Mouse (Mus musculus): ENCODE results near the gene Ube2v1. TPM values are rescaled to one million over a fixed set of nuclear protein-coding genes. Genes with fewer than 3 reads are reported as not detected.
A peak's percentile ranks its signal among the peaks of the same experiment; 100 is the strongest.
"Not testable (repeated sequence)": the region's sequence is repeated elsewhere in the genome, so short reads cannot be mapped to it uniquely, and the experiment has no call there.

Gene Ube2v1
- polyA plus RNA-seq, 1 experiment from 2014 or later, result 281 TPM

DNA sequence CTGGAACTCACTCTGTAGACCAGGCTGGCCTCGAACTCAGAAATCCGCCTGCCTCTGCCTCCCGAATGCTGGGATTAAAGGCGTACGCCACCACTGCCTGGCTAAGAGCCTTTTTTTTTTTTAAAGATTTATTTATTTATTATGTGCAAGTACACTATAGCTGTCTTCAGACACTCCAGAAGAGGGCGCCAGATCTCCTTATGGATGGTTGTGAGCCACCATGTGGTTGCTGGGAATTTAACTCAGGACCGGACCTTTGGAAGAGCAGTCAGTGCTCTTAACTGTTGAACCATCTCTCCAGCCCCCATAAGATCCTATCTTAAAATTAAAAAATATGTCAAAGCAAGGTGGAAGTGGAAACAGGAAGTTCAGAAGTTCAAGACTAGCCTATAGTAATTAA is 18.6 kb downstream of the Ube2v1 start:
- WGBS, result 95% methylated on average over 6 of the region's 7 CpGs
- not testable (repeated sequence) for ATAC-seq; H3K27ac ChIP-seq (ENCODE audit: low read length); H3K4me2 ChIP-seq (ENCODE audit: low read length); H3K27me3 ChIP-seq (replicated peaks; ENCODE audit: control insufficient read depth, insufficient read depth, low read length); H3K9me3 ChIP-seq (ENCODE audit: control insufficient read depth, low read length); H3K4me1 ChIP-seq (replicated peaks; ENCODE audit: control insufficient read depth, insufficient read depth, low read length); H3K9ac ChIP-seq (replicated peaks; ENCODE audit: low read depth, low read length); H3K4me3 ChIP-seq (replicated peaks; ENCODE audit: low read length)
- peaks cover 33% of the 10 kb centered on the region for H3K36me3 ChIP-seq (ENCODE audit: control insufficient read depth, insufficient read depth)

DNA sequence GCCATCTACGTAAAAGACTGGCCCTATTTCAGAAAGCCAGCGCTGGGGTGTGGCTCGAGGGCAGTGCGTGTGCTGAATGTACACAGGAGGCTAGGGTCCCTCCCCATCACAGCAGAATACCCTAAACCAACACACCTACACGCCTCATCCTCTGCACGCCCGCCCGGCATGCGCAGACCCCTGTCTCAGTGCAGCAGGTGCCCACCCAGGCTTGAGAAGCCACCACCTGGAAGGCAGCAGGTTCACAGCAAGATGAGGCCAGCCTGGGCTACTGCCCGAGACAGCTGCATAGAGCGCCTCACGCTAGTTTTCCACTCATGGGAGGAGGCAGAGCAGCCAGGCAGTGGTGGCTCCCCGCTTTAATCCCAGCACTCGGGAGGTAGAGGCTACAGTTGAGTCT is 19.8 kb downstream of the Ube2v1 start:
- 94% methylated on average over 14 of the region's 14 CpGs for WGBS
- H3K4me1 ChIP-seq (replicated peaks; ENCODE audit: control insufficient read depth, insufficient read depth, low read length), result no peaks in the 10 kb centered on the region
- ATAC-seq, result no peak
- H3K27ac ChIP-seq (ENCODE audit: low read length), result no peak overlapping the region
- peaks cover 33% of the 10 kb centered on the region for H3K36me3 ChIP-seq (ENCODE audit: control insufficient read depth, insufficient read depth)
- no peak overlapping the region for H3K4me2 ChIP-seq (ENCODE audit: low read length)
- H3K27me3 ChIP-seq (replicated peaks; ENCODE audit: control insufficient read depth, insufficient read depth, low read length), result no peaks in the 10 kb centered on the region
- no peaks in the 10 kb centered on the region for H3K9me3 ChIP-seq (ENCODE audit: control insufficient read depth, low read length)
- H3K9ac ChIP-seq (replicated peaks; ENCODE audit: low read depth, low read length), result no peak overlapping the region
- no peak overlapping the region for H3K4me3 ChIP-seq (replicated peaks; ENCODE audit: low read length)

DNA sequence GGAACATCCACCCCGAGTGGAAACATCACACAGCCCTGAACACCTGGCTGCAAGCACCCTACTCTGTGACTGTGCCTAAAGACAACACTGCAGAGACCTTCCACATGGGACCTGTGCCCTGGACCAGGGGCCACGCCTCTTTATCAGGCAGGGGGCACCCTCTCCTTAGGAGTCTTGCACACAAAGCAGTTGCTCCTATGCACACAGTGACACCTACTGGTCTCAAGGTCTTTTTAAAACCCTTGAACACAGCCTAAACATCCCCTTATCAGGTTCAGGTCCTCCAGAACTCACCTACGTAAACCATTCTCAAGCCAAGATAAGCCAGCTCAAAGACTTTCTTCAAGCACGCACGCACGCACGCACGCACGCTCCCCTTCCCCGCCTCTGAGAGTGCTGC is 20.6 kb downstream of the Ube2v1 start:
- Histone ChIP-seq H3K4me2 (ENCODE audit: low read length) (no peak overlapping the region), H3K4me1 (replicated peaks; ENCODE audit: control insufficient read depth, insufficient read depth, low read length) (no peaks in the 10 kb centered on the region), H3K4me3 (replicated peaks; ENCODE audit: low read length) (no peak overlapping the region), H3K36me3 (ENCODE audit: control insufficient read depth, insufficient read depth) (peaks cover 26% of the 10 kb centered on the region), H3K27ac (ENCODE audit: low read length) (no peak overlapping the region), H3K9ac (replicated peaks; ENCODE audit: low read depth, low read length) (no peak overlapping the region), H3K9me3 (ENCODE audit: control insufficient read depth, low read length) (no peaks in the 10 kb centered on the region), H3K27me3 (replicated peaks; ENCODE audit: control insufficient read depth, insufficient read depth, low read length) (no peaks in the 10 kb centered on the region)
- no peak for ATAC-seq
- WGBS, result 94% methylated on average over 10 of the region's 10 CpGs

DNA sequence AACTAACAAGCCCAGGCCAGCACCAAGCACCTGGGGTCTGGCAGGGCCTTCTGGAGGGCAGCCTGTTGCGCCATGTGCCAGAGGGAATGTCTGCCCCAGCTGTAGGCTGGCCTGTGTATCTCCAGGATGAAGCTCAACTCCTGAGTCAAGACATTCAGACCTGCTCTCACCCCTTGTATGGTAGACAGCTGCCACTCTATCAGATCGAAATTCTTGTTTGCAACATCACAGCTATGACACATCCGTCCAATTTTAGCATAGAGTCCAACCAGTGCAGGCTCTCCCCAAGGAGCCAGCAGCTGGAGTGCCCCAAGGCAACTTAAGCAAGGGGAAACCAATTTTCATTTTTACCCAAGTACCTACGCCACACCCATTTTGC is 25.2 kb downstream of the Ube2v1 start:
- Histone ChIP-seq H3K4me1 (replicated peaks; ENCODE audit: control insufficient read depth, insufficient read depth, low read length) (peaks cover 2% of the 10 kb centered on the region; the same call in 1 of the 2 replicates), H3K27ac (ENCODE audit: low read length) (no peak overlapping the region), H3K27me3 (replicated peaks; ENCODE audit: control insufficient read depth, insufficient read depth, low read length) (no peaks in the 10 kb centered on the region), H3K36me3 (ENCODE audit: control insufficient read depth, insufficient read depth) (peaks cover 7% of the 10 kb centered on the region; the same call in 1 of the 2 replicates), H3K4me3 (replicated peaks; ENCODE audit: low read length) (no peak overlapping the region), H3K9ac (replicated peaks; ENCODE audit: low read depth, low read length) (no peak overlapping the region), H3K9me3 (ENCODE audit: control insufficient read depth, low read length) (no peaks in the 10 kb centered on the region), H3K4me2 (ENCODE audit: low read length) (no peak overlapping the region)
- ATAC-seq, result no peak
- WGBS, result 93% methylated on average over 4 of the region's 4 CpGs

DNA sequence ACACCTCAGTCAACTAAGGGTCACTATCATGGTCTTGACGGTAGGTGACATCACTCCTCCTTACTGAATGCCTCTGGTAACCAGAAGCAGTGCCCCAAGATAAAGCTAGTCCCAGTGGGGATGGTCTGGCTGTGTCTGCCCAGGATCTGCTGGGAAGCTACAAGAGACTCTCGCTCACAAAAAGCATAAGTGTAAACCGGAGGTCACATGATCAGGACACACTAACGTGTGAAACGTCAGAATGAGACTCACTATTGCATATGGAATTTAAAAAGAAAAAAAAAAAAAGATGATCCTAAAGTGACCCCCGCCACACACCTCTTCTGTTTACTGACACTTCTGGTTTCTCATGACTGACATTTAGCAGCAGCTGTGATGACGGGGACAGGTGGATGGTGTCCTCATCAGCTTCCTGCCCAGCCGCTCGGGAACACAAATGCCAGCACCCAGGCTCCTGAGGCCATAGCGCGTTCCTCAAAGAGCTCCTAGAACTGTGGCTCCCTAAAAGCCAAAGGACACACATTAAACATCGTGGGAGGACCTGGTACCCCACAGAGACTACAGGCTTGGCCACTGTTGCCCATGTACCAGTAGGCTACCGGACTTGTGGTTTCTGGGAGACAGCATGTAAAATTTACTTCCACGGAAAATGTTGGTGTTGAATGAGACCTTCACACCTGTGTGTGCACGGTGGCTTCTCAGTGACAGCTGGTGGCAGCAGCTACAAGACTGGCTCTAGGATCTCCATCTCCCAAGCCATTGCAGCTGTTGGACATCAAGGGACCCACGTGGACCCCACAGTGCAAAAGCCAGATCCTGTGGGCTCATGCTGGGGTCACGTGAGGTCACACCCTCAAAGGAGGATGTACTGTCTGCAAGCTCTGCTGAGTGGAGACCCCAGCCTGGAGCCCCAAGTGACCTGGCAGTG is 25.8 kb downstream of the Ube2v1 start:
- H3K9me3 ChIP-seq (ENCODE audit: control insufficient read depth, low read length), result no peaks in the 10 kb centered on the region
- whole genome bisulfite sequencing, result 82% methylated on average over 17 of the region's 17 CpGs
- no peak overlapping the region for H3K9ac ChIP-seq (replicated peaks; ENCODE audit: low read depth, low read length)
- H3K27me3 ChIP-seq (replicated peaks; ENCODE audit: control insufficient read depth, insufficient read depth, low read length), result no peaks in the 10 kb centered on the region
- peaks cover 2% of the 10 kb centered on the region; the same call in 1 of the 2 replicates for H3K4me1 ChIP-seq (replicated peaks; ENCODE audit: control insufficient read depth, insufficient read depth, low read length)
- no peak overlapping the region for H3K4me2 ChIP-seq (ENCODE audit: low read length)
- ATAC-seq, result no peak
- no peak overlapping the region for H3K4me3 ChIP-seq (replicated peaks; ENCODE audit: low read length)
- peaks cover 7% of the 10 kb centered on the region; the same call in 1 of the 2 replicates for H3K36me3 ChIP-seq (ENCODE audit: control insufficient read depth, insufficient read depth)
- H3K27ac ChIP-seq (ENCODE audit: low read length), result no peak overlapping the region

DNA sequence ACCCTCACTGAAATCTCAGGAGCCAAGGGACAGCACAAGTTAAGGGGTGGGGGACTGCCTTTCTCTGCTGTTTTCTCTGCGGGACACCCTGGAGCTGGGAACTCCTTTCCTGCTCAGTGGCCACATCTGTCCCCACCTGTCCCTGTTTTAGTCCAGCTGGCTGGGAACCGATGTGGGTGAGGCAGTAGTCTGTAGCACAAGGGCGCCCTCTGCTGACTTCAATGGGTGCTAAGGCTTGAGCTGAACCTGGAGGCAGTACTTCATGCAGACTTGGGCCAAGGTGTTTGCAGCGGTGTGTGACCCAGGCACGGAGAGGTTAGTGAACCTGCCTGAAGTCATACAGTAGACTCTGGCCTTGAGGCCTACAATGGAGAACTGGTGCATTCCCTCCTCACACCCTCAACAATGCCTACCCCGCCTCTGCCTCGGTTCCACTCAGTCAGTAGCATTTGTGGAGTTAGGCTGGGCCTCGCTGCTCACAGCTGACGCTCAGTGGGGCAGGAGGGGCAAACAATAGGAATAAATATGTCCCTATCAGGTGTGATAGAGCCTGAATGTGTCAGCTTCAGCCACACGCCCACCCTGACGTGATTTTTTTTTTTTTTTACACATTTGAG is 26.6 kb downstream of the Ube2v1 start:
- Histone ChIP-seq H3K9ac (replicated peaks; ENCODE audit: low read depth, low read length) (no peak overlapping the region), H3K9me3 (ENCODE audit: control insufficient read depth, low read length) (no peaks in the 10 kb centered on the region), H3K4me3 (replicated peaks; ENCODE audit: low read length) (no peak overlapping the region), H3K27me3 (replicated peaks; ENCODE audit: control insufficient read depth, insufficient read depth, low read length) (no peaks in the 10 kb centered on the region), H3K4me2 (ENCODE audit: low read length) (no peak overlapping the region), H3K27ac (ENCODE audit: low read length) (no peak overlapping the region), H3K36me3 (ENCODE audit: control insufficient read depth, insufficient read depth) (peaks cover 7% of the 10 kb centered on the region; the same call in 1 of the 2 replicates), H3K4me1 (replicated peaks; ENCODE audit: control insufficient read depth, insufficient read depth, low read length) (peaks cover 2% of the 10 kb centered on the region; the same call in 1 of the 2 replicates)
- 26% methylated on average over 11 of the region's 11 CpGs for WGBS
- ATAC-seq, result peak; percentile 67

DNA sequence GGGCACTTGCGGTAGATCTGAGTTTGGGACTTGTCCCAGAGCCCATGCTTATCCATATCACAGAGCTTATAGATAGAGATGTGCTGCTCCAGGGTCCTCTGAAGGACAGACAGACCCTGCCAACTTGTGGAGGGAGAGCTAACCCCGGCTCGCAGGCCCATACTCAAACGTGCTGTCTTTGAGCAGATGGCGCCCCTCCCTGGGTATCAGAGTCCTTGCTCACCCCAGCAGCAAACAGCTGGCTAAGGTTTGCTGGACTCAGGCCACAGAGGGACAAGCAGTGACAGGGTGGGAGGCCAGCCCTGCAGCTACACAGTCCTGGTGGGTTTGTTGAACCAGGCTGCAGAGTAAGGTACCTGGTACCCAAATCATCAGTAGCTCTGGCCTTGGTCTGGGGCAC is 28.9 kb downstream of the Ube2v1 start:
- no peak for ATAC-seq
- no peaks in the 10 kb centered on the region for H3K27me3 ChIP-seq (replicated peaks; ENCODE audit: control insufficient read depth, insufficient read depth, low read length)
- H3K36me3 ChIP-seq (ENCODE audit: control insufficient read depth, insufficient read depth), result no peaks in the 10 kb centered on the region
- H3K27ac ChIP-seq (ENCODE audit: low read length), result no peak overlapping the region
- no peak overlapping the region for H3K4me3 ChIP-seq (replicated peaks; ENCODE audit: low read length)
- H3K9ac ChIP-seq (replicated peaks; ENCODE audit: low read depth, low read length), result no peak overlapping the region
- H3K9me3 ChIP-seq (ENCODE audit: control insufficient read depth, low read length), result no peaks in the 10 kb centered on the region
- H3K4me1 ChIP-seq (replicated peaks; ENCODE audit: control insufficient read depth, insufficient read depth, low read length), result peaks cover 2% of the 10 kb centered on the region; the same call in 1 of the 2 replicates
- WGBS, result 55% methylated on average over 5 of the region's 5 CpGs
- H3K4me2 ChIP-seq (ENCODE audit: low read length), result no peak overlapping the region

DNA sequence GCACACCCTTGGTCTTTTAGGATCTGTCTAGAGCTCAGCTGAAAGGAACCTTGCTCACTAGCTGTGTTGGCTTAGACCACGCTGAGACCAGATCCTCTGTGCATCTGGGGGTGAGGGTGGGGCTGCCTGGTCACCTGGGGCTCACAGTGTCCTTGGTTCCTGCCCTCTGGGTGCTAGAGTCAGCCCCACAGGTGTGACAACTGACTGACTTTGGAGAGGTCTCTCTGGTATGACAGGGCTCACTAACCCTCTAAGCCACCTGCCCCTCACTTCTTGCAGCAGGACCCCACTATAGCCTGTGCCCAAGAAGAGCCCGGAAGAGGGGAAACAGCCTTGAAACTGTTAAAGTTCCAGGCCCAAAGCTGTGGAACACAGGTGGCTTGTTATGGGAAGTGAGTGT is 29.5 kb downstream of the Ube2v1 start:
- peaks cover 5% of the 10 kb centered on the region for H3K4me1 ChIP-seq (replicated peaks; ENCODE audit: control insufficient read depth, insufficient read depth, low read length)
- no peaks in the 10 kb centered on the region for H3K36me3 ChIP-seq (ENCODE audit: control insufficient read depth, insufficient read depth)
- H3K27ac ChIP-seq (ENCODE audit: low read length), result no peak overlapping the region
- H3K9ac ChIP-seq (replicated peaks; ENCODE audit: low read depth, low read length), result no peak overlapping the region
- ATAC-seq, result no peak
- H3K27me3 ChIP-seq (replicated peaks; ENCODE audit: control insufficient read depth, insufficient read depth, low read length), result no peaks in the 10 kb centered on the region
- WGBS, result 78% methylated on average over 2 of the region's 2 CpGs
- H3K9me3 ChIP-seq (ENCODE audit: control insufficient read depth, low read length), result no peaks in the 10 kb centered on the region
- H3K4me3 ChIP-seq (replicated peaks; ENCODE audit: low read length), result no peak overlapping the region
- H3K4me2 ChIP-seq (ENCODE audit: low read length), result no peak overlapping the region

DNA sequence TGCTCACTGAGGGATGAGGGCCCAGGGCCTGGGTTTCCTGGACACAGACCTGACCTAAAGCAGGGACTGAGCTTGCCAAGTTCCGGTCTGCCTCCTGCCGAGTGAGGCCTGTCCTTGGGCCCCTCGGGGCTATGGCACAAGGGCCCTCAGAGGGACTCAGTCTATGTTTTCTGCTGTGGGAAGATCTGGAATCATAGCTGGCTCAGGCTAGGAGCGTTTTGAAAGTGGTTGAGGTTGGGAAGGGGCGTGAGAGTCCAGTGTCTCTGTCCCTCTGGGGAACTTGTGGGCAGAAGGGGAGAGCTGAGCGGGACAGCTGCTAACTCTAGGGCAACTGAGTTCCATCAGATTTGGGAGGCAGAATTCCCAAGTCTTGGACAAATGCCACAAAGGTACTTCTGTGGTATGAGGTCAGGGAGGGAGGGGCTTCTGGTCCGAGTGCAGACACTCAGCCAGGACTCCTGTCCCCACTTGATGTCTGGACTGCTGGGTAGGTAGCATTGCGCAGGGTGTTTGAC is 31.4 kb downstream of the Ube2v1 start:
- 75% methylated on average over 8 of the region's 8 CpGs for WGBS
- Histone ChIP-seq H3K4me1 (replicated peaks; ENCODE audit: control insufficient read depth, insufficient read depth, low read length) (peaks cover 8% of the 10 kb centered on the region), H3K36me3 (ENCODE audit: control insufficient read depth, insufficient read depth) (no peaks in the 10 kb centered on the region), H3K4me3 (replicated peaks; ENCODE audit: low read length) (no peak overlapping the region), H3K27me3 (replicated peaks; ENCODE audit: control insufficient read depth, insufficient read depth, low read length) (no peaks in the 10 kb centered on the region), H3K4me2 (ENCODE audit: low read length) (no peak overlapping the region), H3K9me3 (ENCODE audit: control insufficient read depth, low read length) (no peaks in the 10 kb centered on the region), H3K27ac (ENCODE audit: low read length) (no peak overlapping the region), H3K9ac (replicated peaks; ENCODE audit: low read depth, low read length) (no peak overlapping the region)
- ATAC-seq, result no peak
